8 mouse cellular contexts compared by ENCODE assay signal in genomic region chr5:105976076-105976475, GRCm38 (mm10).
A peak's percentile ranks its signal among the peaks of the same experiment; 100 is the strongest.
DNase-seq lines count a peak whose midpoint lies in the region; ATAC-seq lines count a peak whose summit lies in the region.
"Had no signal": no experiment of that assay in that cellular context is flagged by ENCODE, and none has a peak within 500 bp of the region (broad histone marks: within the 10 kb centered on the region; RNA-seq: fewer than 3 reads in every experiment).

No protein-coding gene starts in this region.

- no peak overlapping the region for H3K27ac ChIP-seq in liver, embryonic 12.5 days
- no peak overlapping the region for H3K27ac ChIP-seq in embryonic facial prominence, embryonic 14.5 days (replicated peaks; ENCODE audit: low read depth, low read length)
- H3K27ac ChIP-seq in hindbrain, embryonic 12.5 days: no peak overlapping the region
- peak overlapping the region; percentile 69 for H3K27ac ChIP-seq in midbrain, embryonic 10.5 days (replicated peaks)

- no peak for DNase-seq in liver
- DNase-seq in embryonic facial prominence, embryonic 14.5 days (ENCODE audit: low spot score): no peak
- no peak for DNase-seq in midbrain, embryonic 10.5 days (ENCODE audit: low spot score)
- DNase-seq in layer of hippocampus, postnatal 10 days (ENCODE audit: low spot score in 2 of 2): no peak

- no peaks in the 10 kb centered on the region for H3K9me3 ChIP-seq in liver, embryonic 12.5 days (replicated peaks)
- H3K9me3 ChIP-seq in embryonic facial prominence, embryonic 14.5 days (ENCODE audit: control insufficient read depth, low read length): no peaks in the 10 kb centered on the region
- H3K9me3 ChIP-seq in hindbrain, embryonic 12.5 days (replicated peaks): no peaks in the 10 kb centered on the region
- no peaks in the 10 kb centered on the region for H3K9me3 ChIP-seq in midbrain, embryonic 10.5 days (replicated peaks)

- H3K4me3 ChIP-seq in liver, embryonic 12.5 days: no peak overlapping the region; the same call in 1 of the 2 replicates
- H3K4me3 ChIP-seq in embryonic facial prominence, embryonic 14.5 days (ENCODE audit: low read depth, low read length): peak overlapping the region; percentile 24
- no peak overlapping the region for H3K4me3 ChIP-seq in hindbrain, embryonic 12.5 days
- peak overlapping the region; percentile 44 for H3K4me3 ChIP-seq in midbrain, embryonic 10.5 days
- H3K4me3 ChIP-seq: myocyte had no signal

- H3K9ac ChIP-seq in liver, embryonic 12.5 days: no peak overlapping the region
- H3K9ac ChIP-seq in embryonic facial prominence, embryonic 14.5 days (ENCODE audit: low read depth, low read length): peak overlapping the region; percentile 25; the same call in 1 of the 2 replicates
- H3K9ac ChIP-seq in hindbrain, embryonic 12.5 days: no peak overlapping the region

- peak overlapping the region; percentile 20; the same call in 1 of the 2 replicates for H3K4me2 ChIP-seq in liver, embryonic 12.5 days
- peak overlapping the region; percentile 52 for H3K4me2 ChIP-seq in embryonic facial prominence, embryonic 14.5 days (ENCODE audit: low read depth, low read length)
- peak overlapping the region; percentile 39 for H3K4me2 ChIP-seq in hindbrain, embryonic 12.5 days (replicated peaks)

- WGBS in liver, embryonic 12.5 days (ENCODE audit: insufficient replicate concordance): 46% methylated on average over 4 of the region's 5 CpGs
- WGBS in embryonic facial prominence, embryonic 14.5 days: 59% methylated on average over 4 of the region's 5 CpGs
- WGBS in hindbrain, embryonic 12.5 days: 72% methylated on average over 4 of the region's 5 CpGs
- WGBS in midbrain, embryonic 10.5 days: 52% methylated on average over 5 of the region's 5 CpGs

- H3K36me3 ChIP-seq in liver, embryonic 12.5 days: no peaks in the 10 kb centered on the region
- H3K36me3 ChIP-seq in embryonic facial prominence, embryonic 14.5 days (ENCODE audit: control insufficient read depth, insufficient read depth, low read length): no peaks in the 10 kb centered on the region
- no peaks in the 10 kb centered on the region for H3K36me3 ChIP-seq in hindbrain, embryonic 12.5 days
- H3K36me3 ChIP-seq in midbrain, embryonic 10.5 days: no peaks in the 10 kb centered on the region

- no peaks in the 10 kb centered on the region for H3K4me1 ChIP-seq in liver, embryonic 12.5 days
- H3K4me1 ChIP-seq in embryonic facial prominence, embryonic 14.5 days (ENCODE audit: control insufficient read depth, insufficient read depth, low read length): 0 out of 2 replicates have a peak, but pooled peaks cover 3% of the 10 kb centered on the region
- no peaks in the 10 kb centered on the region for H3K4me1 ChIP-seq in hindbrain, embryonic 12.5 days
- H3K4me1 ChIP-seq in midbrain, embryonic 10.5 days: peaks cover 20% of the 10 kb centered on the region

- no peaks in the 10 kb centered on the region for H3K27me3 ChIP-seq in liver, embryonic 12.5 days (replicated peaks)
- no peaks in the 10 kb centered on the region; the same call in 1 of the 2 replicates for H3K27me3 ChIP-seq in embryonic facial prominence, embryonic 14.5 days (replicated peaks; ENCODE audit: control insufficient read depth, insufficient read depth, low read length)
- no peaks in the 10 kb centered on the region for H3K27me3 ChIP-seq in hindbrain, embryonic 12.5 days
- no peaks in the 10 kb centered on the region for H3K27me3 ChIP-seq in midbrain, embryonic 10.5 days (ENCODE audit: low read depth, poor library complexity, severe bottlenecking)

- no peak for ATAC-seq in liver, embryonic 12.5 days
- no peak for ATAC-seq in embryonic facial prominence, embryonic 14.5 days (ENCODE audit: low read depth)
- no peak for ATAC-seq in hindbrain, embryonic 12.5 days (ENCODE audit: low FRiP score)
- no peak for ATAC-seq in granulocyte monocyte progenitor cell, adult 5-6 weeks (replicated peaks; ENCODE audit: poor library complexity, severe bottlenecking)

Comparison
In these comparisons a context has a peak if more than half of its experiments do, and no peak if none do; other contexts are left out.
1. H3K4me3 ChIP-seq: peak in embryonic facial prominence, embryonic 14.5 days (single experiment) and midbrain, embryonic 10.5 days (single experiment); none in liver, embryonic 12.5 days (single experiment) and hindbrain, embryonic 12.5 days (single experiment).
2. Peak in every context shown above with its lines, with median percentiles within 50 percentile points of each other: H3K4me2 ChIP-seq.